Mouse (Mus musculus): Measurements from ENCODE around the gene Myo15b. TPM values are rescaled to one million over a fixed set of nuclear protein-coding genes. Genes with fewer than 3 reads are reported as not detected.
"Not testable (repeated sequence)": the region's sequence is repeated elsewhere in the genome, so short reads cannot be mapped to it uniquely, and the experiment has no call there.

Gene Myo15b
- total and polyA plus RNA-seq, 3 experiments: 0.16 to 0.35 TPM; not detected in 1

DNA sequence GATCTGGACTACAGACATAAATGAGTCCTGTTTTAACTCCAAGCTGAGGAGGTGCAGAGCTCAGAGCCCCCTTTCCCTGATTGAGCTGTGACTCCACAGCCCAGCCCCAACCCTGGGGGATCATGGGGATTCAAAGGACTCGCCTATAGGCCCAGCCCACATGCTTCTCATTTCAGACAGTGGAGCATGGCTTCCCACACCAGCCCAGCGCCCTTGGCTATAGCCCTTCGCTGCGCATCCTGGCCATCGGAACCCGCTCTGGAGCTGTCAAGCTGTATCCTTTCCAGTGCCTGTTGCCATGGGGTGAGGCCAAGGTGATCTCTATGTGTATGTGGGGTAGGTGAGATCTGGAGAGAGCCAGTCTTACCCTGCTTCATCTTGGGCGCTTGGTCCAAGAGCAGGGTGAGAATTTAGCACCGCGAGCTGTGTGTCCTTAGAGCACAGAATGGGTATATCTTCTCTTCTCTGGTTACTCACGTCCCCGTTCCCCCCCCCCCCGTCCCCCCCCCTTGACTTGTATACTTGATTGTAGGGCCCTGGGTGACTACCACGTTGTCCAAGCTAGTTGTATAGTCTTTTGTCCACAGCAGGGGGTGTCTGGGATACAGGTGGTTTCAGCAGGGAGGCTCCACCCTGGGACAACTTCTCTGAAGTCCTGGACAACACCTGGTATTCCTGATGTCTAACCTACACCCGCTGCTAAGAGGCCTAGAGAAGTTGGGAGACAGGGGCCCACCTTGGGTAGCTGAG lies 14.9 kb upstream of the Myo15b start:
- ATAC-seq (ENCODE audit: extremely low read depth, insufficient number of reproducible peaks, low FRiP score, poor library complexity, severe bottlenecking) (no peak), DNase-seq (ENCODE audit: low spot score) (no peak)
- Histone ChIP-seq H3K27me3 (ENCODE audit: insufficient read depth, low read length) (no peaks in the 10 kb centered on the region), H3K9me3 (replicated peaks) (no peaks in the 10 kb centered on the region), H3K4me1 (ENCODE audit: insufficient read depth, low read depth, low read length) (peaks cover 57% of the 10 kb centered on the region), H3K4me3 (ENCODE audit: low read depth, low read length) (peak overlapping the region; percentile 25; the same call in 1 of the 2 replicates), H3K36me3 (replicated peaks) (peaks cover 57% of the 10 kb centered on the region)
- TF ChIP-seq GATA1 (IDR thresholded peaks at IDR 0.05; ENCODE audit: borderline replicate concordance, low read length) (no peak), GATA2 (IDR thresholded peaks at IDR 0.05; ENCODE audit: borderline replicate concordance, low read depth, low read length) (no peak), TAL1 (conservative IDR thresholded peaks at IDR 0.05; ENCODE audit: low read depth, low read length) (no peak), CTCF (IDR thresholded peaks at IDR 0.05; ENCODE audit: low read depth, low read length) (no peak), POLR2AphosphoS5 (IDR thresholded peaks at IDR 0.05; ENCODE audit: insufficient replicate concordance, low read depth, low read length) (no peak)

GRCm38 (mm10) chr11:115843891-115844239 lies 14.3 kb upstream of the Myo15b start:
- Histone ChIP-seq H3K4me1 (ENCODE audit: insufficient read depth, low read depth, low read length) (peaks cover 51% of the 10 kb centered on the region), H3K9me3 (replicated peaks) (no peaks in the 10 kb centered on the region), H3K36me3 (replicated peaks) (peaks cover 60% of the 10 kb centered on the region), H3K4me3 (ENCODE audit: low read depth, low read length) (no peak overlapping the region), H3K27me3 (ENCODE audit: insufficient read depth, low read length) (no peaks in the 10 kb centered on the region)
- ATAC-seq (ENCODE audit: extremely low read depth, insufficient number of reproducible peaks, low FRiP score, poor library complexity, severe bottlenecking) (no peak), DNase-seq (ENCODE audit: low spot score) (no peak)
- TF ChIP-seq GATA1 (IDR thresholded peaks at IDR 0.05; ENCODE audit: borderline replicate concordance, low read length): no peak
- TF ChIP-seq GATA2 (IDR thresholded peaks at IDR 0.05; ENCODE audit: borderline replicate concordance, low read depth, low read length): no peak
- no peak for TF ChIP-seq POLR2AphosphoS5 (IDR thresholded peaks at IDR 0.05; ENCODE audit: insufficient replicate concordance, low read depth, low read length)
- TF ChIP-seq TAL1 (conservative IDR thresholded peaks at IDR 0.05; ENCODE audit: low read depth, low read length): no peak
- no peak for TF ChIP-seq CTCF (IDR thresholded peaks at IDR 0.05; ENCODE audit: low read depth, low read length)

- Histone ChIP-seq H3K9me3 (replicated peaks) (no peaks in the 10 kb centered on the region), H3K4me3 (ENCODE audit: low read depth, low read length) (no peak overlapping the region), H3K4me1 (ENCODE audit: insufficient read depth, low read depth, low read length) (peaks cover 48% of the 10 kb centered on the region), H3K27me3 (ENCODE audit: insufficient read depth, low read length) (no peaks in the 10 kb centered on the region), H3K36me3 (replicated peaks) (peaks cover 64% of the 10 kb centered on the region)
- ATAC-seq (ENCODE audit: extremely low read depth, insufficient number of reproducible peaks, low FRiP score, poor library complexity, severe bottlenecking) (no peak), DNase-seq (ENCODE audit: low spot score) (no peak)
- TF ChIP-seq POLR2AphosphoS5 (IDR thresholded peaks at IDR 0.05; ENCODE audit: insufficient replicate concordance, low read depth, low read length) (no peak), GATA2 (IDR thresholded peaks at IDR 0.05; ENCODE audit: borderline replicate concordance, low read depth, low read length) (no peak), GATA1 (IDR thresholded peaks at IDR 0.05; ENCODE audit: borderline replicate concordance, low read length) (no peak), TAL1 (conservative IDR thresholded peaks at IDR 0.05; ENCODE audit: low read depth, low read length) (no peak), CTCF (IDR thresholded peaks at IDR 0.05; ENCODE audit: low read depth, low read length) (no peak)
Observed at GRCm38 (mm10) chr11:115844240-115844639, 14.0 kb upstream of the Myo15b start.

- H3K4me3 ChIP-seq (ENCODE audit: low read depth, low read length): no peak overlapping the region
- DNase-seq (ENCODE audit: low spot score): no peak
- ATAC-seq (ENCODE audit: extremely low read depth, insufficient number of reproducible peaks, low FRiP score, poor library complexity, severe bottlenecking): no peak
- no peaks in the 10 kb centered on the region for H3K27me3 ChIP-seq (ENCODE audit: insufficient read depth, low read length)
- H3K9me3 ChIP-seq (replicated peaks): no peaks in the 10 kb centered on the region
- no peak for TF ChIP-seq GATA2 (IDR thresholded peaks at IDR 0.05; ENCODE audit: borderline replicate concordance, low read depth, low read length)
- no peak for TF ChIP-seq CTCF (IDR thresholded peaks at IDR 0.05; ENCODE audit: low read depth, low read length)
- TF ChIP-seq POLR2AphosphoS5 (IDR thresholded peaks at IDR 0.05; ENCODE audit: insufficient replicate concordance, low read depth, low read length): no peak
- TF ChIP-seq GATA1 (IDR thresholded peaks at IDR 0.05; ENCODE audit: borderline replicate concordance, low read length): no peak
- TF ChIP-seq TAL1 (conservative IDR thresholded peaks at IDR 0.05; ENCODE audit: low read depth, low read length): no peak
- H3K36me3 ChIP-seq (replicated peaks): peaks cover 71% of the 10 kb centered on the region
- peaks cover 37% of the 10 kb centered on the region for H3K4me1 ChIP-seq (ENCODE audit: insufficient read depth, low read depth, low read length)
Observed at GRCm38 (mm10) chr11:115845819-115846218, 12.4 kb upstream of the Myo15b start.

DNA sequence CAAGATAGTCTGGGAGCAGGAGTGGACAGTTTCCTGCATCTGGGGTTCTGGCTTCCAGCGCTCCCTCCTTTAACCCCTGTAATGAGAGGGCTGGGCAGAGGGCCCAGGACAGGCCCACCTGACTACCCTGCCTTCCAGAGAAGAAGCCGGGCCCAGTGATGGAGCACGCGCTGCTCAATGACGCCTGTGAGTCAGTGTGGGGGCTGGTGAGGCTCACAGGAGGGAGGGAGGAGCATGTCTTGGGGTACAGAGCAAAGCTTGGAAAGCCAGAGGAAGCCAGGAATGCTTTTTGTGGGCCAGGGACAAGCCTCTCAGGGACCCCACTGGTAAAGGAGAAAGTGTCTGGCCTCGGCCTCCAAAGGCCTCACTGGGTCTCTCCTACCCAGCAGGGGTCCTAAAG lies 3.5 kb upstream of the Myo15b start:
- Histone ChIP-seq H3K9me3 (replicated peaks) (no peaks in the 10 kb centered on the region), H3K4me1 (ENCODE audit: insufficient read depth, low read depth, low read length) (peaks cover 7% of the 10 kb centered on the region; the same call in 1 of the 2 replicates), H3K27me3 (ENCODE audit: insufficient read depth, low read length) (peaks cover 19% of the 10 kb centered on the region), H3K4me3 (ENCODE audit: low read depth, low read length) (no peak overlapping the region), H3K36me3 (replicated peaks) (peaks cover 59% of the 10 kb centered on the region)
- TF ChIP-seq GATA1 (IDR thresholded peaks at IDR 0.05; ENCODE audit: borderline replicate concordance, low read length) (no peak), CTCF (IDR thresholded peaks at IDR 0.05; ENCODE audit: low read depth, low read length) (no peak), POLR2AphosphoS5 (IDR thresholded peaks at IDR 0.05; ENCODE audit: insufficient replicate concordance, low read depth, low read length) (no peak), TAL1 (conservative IDR thresholded peaks at IDR 0.05; ENCODE audit: low read depth, low read length) (no peak), GATA2 (IDR thresholded peaks at IDR 0.05; ENCODE audit: borderline replicate concordance, low read depth, low read length) (no peak)
- DNase-seq (ENCODE audit: low spot score) (no peak), ATAC-seq (ENCODE audit: extremely low read depth, insufficient number of reproducible peaks, low FRiP score, poor library complexity, severe bottlenecking) (no peak)

GRCm38 (mm10) chr11:115857146-115857545 lies 1.1 kb upstream of the Myo15b start:
- H3K4me1 ChIP-seq (ENCODE audit: insufficient read depth, low read depth, low read length): peaks cover 11% of the 10 kb centered on the region; the same call in 1 of the 2 replicates
- H3K27me3 ChIP-seq (ENCODE audit: insufficient read depth, low read length): peaks cover 40% of the 10 kb centered on the region
- H3K4me3 ChIP-seq (ENCODE audit: low read depth, low read length); ATAC-seq (ENCODE audit: extremely low read depth, insufficient number of reproducible peaks, low FRiP score, poor library complexity, severe bottlenecking); H3K9me3 ChIP-seq (replicated peaks); DNase-seq (ENCODE audit: low spot score): not testable (repeated sequence)
- peaks cover 35% of the 10 kb centered on the region for H3K36me3 ChIP-seq (replicated peaks)

All from G1E (cell line).